Mouse (Mus musculus) frontal cortex, postnatal 36 days (tissue): ENCODE results near the gene Tspan6.
A peak's percentile ranks its signal among the peaks of the same experiment; 100 is the strongest.

Source experiments
- DNase-seq, 2 experiments: peaks; one replicate each; pipeline ENCODE4 v3.0.0; 2022; ENCODE audit warnings: low spot score in 2 of 2

Tspan6 gene

DNA sequence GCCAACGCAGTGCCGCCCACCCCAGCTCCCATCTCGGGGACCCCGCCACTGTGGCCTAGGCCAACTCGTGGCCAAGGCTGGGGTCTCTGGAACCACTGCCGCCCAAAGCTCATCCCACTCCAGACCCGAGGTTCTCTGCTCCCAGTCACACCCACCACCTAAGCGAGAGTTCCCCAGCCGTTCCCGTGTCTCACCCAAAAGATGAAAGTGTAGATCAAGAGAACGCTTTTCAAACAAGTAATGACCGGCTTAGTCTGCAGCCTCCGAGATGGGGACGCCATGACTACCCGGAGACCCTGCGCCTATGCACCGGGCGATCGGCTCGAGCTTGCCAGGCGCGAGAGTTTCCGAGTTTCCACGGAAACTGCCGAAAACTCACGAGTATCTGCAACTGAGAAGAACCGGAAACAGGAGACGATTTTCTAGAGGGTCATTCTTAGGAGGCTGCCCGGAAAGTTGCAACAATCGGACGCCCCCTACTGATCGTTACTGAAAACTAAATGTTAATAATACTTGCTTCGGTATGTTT, at the start of gene Tspan6:
TSS of gene Tspan6 (minus strand) at position 416 of the 529 bp plus-strand sequence.
- DNase-seq: peak; percentile 73 to 84

DNA sequence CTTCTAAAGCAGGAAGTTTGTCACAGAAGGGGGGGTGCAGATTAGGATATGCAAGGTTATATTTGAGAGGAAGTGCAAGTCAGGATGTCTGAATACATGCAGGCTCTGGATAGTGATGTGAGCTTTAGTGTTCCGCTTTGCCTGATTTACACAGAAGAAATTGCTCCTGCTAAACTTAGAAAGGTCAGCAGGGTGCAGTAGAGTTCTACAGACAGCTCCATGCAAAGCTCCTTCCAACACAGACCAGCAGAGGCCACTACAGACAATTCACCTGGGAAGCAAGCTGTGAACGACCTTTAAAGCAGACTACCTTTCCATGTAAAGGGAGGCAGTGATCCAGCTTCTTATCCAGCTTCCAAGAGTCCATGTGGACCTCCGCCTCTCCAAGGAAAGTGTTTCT, 49.2 kb upstream of the Tspan6 start:
- DNase-seq: peak; percentile 6 to 58

DNA sequence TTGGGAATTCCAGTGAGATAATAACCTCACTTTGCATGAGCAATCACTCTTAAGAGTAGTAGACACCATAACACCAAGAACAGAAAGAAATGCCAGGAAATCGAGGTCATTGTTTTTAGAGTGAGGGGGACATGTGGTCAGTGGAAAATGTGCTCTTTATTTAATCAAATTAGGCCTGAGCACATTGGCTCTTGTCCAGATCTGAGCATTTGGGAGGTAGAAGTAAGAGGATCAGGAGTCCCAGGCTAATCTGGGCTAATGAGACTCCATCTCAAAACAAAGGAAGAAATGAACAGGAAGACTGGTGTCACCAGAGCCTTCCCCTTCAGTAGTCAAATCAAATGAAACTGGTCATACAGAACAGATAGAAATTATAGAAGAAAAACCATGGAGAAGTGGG, 41.3 kb upstream of the Tspan6 start:
- no peak for DNase-seq

GRCm38 (mm10) chrX:133936605-133937225, 38.5 kb upstream of the Tspan6 start:
- DNase-seq: no peak

GRCm38 (mm10) chrX:133931302-133932013, 33.2 kb upstream of the Tspan6 start:
- peak; percentile 6 to 31 for DNase-seq

DNA sequence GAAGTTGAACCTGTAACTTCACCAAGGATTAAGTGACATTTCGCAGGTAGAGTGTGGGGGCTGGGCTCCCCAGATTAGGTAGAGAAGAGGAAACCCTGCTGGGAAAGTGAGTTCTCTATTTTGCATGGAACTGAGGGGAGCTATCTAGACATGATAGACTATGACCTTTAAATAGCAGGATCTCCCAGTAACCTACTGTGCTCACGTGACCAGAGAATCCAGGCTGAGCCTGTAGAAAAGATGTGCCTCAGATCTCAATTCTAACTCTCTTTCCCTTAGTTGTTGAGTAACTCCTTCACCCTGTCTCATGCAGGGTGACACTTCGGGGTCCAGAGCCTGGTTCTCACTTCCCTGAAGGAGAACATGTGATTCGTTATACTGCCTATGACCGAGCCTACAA, 28.5 kb upstream of the Tspan6 start:
- DNase-seq: no peak

DNA sequence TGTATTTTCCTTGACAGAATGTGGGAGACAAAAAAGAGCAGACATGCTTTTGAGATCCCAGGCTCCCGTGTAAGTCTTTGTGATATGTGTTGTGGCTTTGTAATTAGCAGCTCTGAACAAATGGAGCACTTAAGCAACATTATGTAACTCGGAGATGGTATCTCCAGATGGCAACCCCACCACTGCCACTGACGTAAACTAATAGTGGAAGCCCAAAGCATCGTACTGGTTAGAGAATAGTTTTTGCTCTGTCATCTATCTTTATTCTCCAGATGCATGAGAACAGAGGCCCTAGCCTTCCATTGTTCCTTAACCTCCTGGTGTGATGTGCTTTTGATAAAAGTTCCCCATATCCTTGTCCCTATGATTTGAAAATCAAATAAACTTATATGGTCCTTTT, 23.0 kb upstream of the Tspan6 start:
- no peak for DNase-seq

GRCm38 (mm10) chrX:133914219-133914618, 16.0 kb upstream of the Tspan6 start:
- no peak for DNase-seq

DNA sequence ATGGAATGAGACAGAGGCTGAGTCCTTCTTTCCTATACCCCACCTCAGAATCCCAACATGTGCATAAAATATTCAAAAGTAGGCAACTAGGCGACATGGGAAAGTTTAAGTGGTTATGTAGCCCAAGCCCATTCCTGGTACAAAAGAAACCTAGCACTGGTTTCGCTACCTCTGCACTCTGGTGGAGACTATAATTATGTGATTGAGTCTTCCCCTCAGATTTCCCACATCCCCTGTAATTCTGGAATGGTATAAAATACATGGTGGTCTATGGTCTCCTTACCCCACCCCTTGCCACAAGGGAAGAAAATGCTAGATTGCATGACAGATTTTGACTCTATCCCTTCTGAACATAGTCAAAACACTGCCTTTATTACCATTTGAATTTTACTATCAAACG, 14.8 kb upstream of the Tspan6 start:
- DNase-seq: no peak

DNA sequence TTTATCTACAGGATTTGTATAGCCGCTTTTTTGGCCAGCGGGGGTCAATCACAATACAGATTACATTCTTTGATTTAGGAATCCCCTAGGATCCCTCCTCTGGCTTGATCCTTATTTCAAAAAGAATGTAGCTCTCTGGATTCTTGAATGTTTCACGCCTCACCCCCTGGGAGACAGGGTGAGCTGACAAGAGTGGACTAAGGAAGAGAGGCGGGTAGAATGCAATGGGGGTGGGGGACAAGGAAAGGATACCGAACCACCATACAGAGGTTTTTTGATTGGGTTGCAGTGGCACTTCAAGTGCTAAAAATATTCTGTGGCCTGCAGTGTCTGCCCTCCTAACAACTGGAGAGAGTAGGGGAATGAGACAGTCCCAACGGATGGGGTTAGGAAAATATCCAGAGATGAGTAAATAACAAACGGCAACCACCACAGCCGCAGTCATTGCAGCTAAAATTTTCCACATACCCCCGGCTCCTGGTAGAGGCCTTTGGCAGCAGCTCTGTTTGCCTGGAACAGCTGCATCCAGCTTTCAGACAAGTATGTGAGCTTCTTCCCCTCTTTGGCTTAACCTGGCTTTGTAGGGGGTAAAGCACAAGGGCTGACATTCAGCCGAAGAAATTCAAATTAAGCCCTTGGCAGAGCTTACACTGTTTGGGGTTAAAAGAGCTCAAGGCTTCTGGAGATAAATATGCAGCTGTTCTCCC, 13.3 kb upstream of the Tspan6 start:
- no peak for DNase-seq

DNA sequence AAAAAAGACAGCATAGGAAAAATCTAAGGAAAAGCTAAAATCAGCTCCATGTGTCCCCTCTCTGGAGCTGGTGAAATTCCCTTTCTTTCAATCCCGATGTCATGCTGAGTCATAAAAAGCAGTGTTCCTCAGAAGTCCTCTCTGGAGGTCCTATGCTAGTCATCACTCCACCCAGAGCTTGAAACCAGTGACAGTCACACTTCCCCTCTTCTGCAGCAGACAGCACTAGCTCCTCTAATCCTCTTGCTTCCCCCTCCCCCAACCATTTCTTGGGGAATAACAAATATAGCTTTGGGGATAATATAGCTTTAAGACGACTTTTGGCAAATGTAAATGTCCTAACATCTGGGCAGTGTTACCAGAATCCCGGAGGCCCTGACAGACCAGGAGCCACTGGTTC, 10.0 kb upstream of the Tspan6 start, which contains the start of gene Srpx2:
TSS of gene Srpx2 (plus strand) at position 166 of the 400 bp plus-strand sequence.
- no peak for DNase-seq

- peak; percentile 13 to 48 for DNase-seq
These were observed 10.1 kb downstream of the Tspan6 start for GRCm38 (mm10) chrX:133888111-133888510.

DNA sequence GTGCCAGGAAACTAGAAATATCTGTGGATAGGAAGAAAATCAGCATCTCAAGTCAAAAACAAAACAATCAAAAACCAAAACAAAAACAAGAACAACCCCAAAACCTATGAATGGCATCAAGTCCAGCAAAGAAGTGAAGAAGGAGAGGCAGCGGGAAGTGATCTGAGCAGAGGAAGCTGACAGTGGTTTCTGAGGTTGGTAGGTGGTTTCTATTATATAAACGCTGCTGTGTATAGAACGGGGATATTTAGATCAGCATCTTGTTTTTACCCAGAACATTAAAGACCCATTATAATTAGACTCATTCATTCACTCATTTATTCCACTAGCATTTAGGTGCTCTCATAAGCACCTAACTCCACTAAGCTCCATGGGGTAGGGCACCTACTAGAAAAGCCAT, 10.9 kb downstream of the Tspan6 start:
- DNase-seq: no peak

GRCm38 (mm10) chrX:133869743-133870142, 28.5 kb downstream of the Tspan6 start:
- no peak for DNase-seq

DNA sequence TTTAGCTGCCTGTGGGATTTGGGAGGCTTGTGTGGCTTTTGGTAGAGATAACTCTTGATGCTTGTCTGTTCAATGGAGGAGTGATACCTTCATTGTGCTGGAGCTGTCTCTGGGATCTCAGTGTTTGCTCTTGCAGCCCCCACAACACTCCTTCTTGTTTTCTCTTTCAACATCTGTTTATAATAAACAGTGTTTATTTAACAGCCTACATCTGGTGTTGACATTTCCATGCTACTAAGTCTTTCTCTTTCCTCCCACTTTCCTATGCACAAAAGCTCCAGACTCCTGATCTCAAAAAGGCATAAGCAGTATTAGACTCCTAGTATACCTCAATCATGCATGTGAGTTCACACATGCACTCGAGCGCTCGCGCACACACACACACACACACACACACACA, 44.6 kb downstream of the Tspan6 start:
- DNase-seq: no peak

DNA sequence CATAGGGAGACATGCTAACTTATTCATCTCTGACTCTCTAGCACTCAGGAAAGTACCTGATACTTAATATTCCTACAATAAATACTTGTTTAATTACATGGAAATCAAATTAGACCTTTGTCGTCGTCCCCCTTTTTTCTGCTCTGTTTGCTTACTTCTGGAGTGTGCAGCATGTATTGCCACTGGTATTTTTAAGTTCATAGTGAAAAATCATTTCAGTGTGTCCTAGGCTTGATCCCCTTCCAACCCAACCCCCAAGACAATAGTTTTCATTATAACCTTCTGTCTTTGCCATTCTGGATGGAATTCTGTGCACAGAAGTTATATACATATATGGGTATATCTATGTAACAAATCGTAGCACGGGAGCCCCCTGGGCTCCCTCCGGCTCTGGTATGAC, 47.5 kb downstream of the Tspan6 start, which contains the start of gene Tnmd:
TSS of gene Tnmd (plus strand) at position 301 of the 400 bp plus-strand sequence.
- DNase-seq: no peak
